Mouse (Mus musculus): Measurements from ENCODE around the gene Oasl1.

DNA sequence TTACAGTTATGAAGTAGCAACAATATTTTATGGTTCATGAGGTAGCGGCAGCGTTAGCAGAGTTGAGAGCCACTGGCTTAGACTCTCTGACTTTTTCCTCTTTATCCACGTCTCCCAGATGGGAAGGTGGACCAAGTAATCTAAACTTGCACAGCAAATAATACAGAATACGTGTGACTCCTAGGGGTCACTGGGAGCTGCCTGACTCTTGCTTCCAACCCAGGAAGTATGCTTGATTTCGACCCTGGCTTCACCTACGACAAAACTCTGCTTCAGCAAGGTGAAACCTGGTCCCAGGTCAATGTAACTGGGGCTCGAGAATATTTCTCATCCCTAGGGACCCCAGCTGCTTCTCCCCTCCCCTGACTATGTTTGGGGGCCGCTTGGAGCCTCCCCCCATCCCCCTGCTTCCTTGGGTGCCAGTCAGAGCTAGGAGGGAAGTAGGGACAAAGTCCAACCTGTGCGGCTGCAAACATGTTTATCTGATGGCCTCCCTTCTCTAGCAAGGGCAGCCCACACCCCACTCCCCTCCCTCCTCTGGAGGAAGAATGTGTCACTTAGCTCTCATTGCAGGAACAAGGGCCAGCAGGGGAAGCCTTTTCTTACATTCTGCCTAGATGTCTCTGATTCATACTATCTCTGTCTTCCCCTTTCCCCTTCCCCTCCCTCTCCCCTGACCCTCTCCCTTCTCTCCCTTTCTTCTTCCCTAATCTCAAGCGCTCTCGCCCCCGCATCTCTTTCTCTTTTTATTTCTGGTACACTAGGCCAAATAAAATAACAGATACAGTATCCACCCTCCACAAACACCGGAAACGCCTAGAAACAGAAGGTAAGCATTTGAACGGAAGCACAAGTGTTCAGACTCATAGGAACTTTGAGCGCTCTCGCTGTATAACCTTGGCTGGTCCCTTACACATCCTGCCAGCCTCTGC is 42.2 kb downstream of the Oasl1 start:
- TF ChIP-seq CTCF (IDR thresholded peaks at IDR 0.05; ENCODE audit: borderline replicate concordance, control insufficient read depth, extremely low read depth, insufficient read depth, low read length, poor library complexity) (no peak), POLR2A (IDR thresholded peaks at IDR 0.05; ENCODE audit: control insufficient read depth, extremely low read depth, insufficient read depth, low read length, poor library complexity) (no peak)
